Mouse (Mus musculus) lung, embryonic 15.5 days (tissue): ENCODE results near the gene Rftn1. TPM values are rescaled to one million over a fixed set of nuclear protein-coding genes. Genes with fewer than 3 reads are reported as not detected.

Source experiments
- ATAC-seq: fragments of 200-750 bp; cut with Nextera tagmentation; 2 replicates; pipeline ENCODE4 v1.8.0; 2017; ENCODE audit warnings: moderate number of reproducible peaks, borderline replicate concordance; ENCODE audit not compliant: low FRiP score, low TSS enrichment; ENCODE audit errors: extremely low read depth
- H3K27ac ChIP-seq: fragments of 300-500 bp; sonication (generic); 2 replicates; pipeline ENCODE4 v1.5.1; 2015; ENCODE audit warnings: moderate library complexity, mild to moderate bottlenecking, inconsistent platforms
- H3K27me3 ChIP-seq: fragments of 300-500 bp; sonication (generic); 2 replicates; pipeline ENCODE4 v1.6.1; 2015; ENCODE audit warnings: inconsistent platforms
- H3K36me3 ChIP-seq: fragments of 300-500 bp; sonication (generic); 2 replicates; pipeline ENCODE4 v1.6.1; 2015; ENCODE audit warnings: inconsistent platforms
- H3K4me1 ChIP-seq: fragments of 300-500 bp; sonication (generic); 2 replicates; pipeline ENCODE4 v1.6.1; 2015; ENCODE audit warnings: inconsistent platforms
- H3K4me2 ChIP-seq: fragments of 300-500 bp; sonication (generic); 2 replicates; pipeline ENCODE4 v1.6.1; 2015; ENCODE audit warnings: inconsistent platforms, mild to moderate bottlenecking, moderate library complexity
- H3K4me3 ChIP-seq: fragments of 300-500 bp; sonication (generic); 2 replicates; pipeline ENCODE4 v1.5.1; 2015; ENCODE audit warnings: mild to moderate bottlenecking, inconsistent platforms
- H3K9ac ChIP-seq: fragments of 300-500 bp; sonication (generic); 2 replicates; pipeline ENCODE4 v1.6.1; 2015; ENCODE audit warnings: inconsistent platforms
- H3K9me3 ChIP-seq: fragments of 300-500 bp; sonication (generic); 2 replicates; pipeline ENCODE4 v1.6.1; 2016; ENCODE audit warnings: inconsistent platforms
- WGBS: fragments of 180-500 bp; shearing (Covaris S2); methylation state at CpG from one replicate; pipeline ENCODE4 v1.1.7; 2015; 5-methylcytosine and 5-hydroxymethylcytosine counted together
- polyA plus RNA-seq: library from polyadenylated mRNA; unstranded; fragments of >200 nt; fragmentation: Nextera tagmentation; extraction: Ambion mirVana; gene quantifications from 2 replicates; pipeline ENCODE4 v1.2.1, GENCODE M21; 2015

Gene Rftn1
- polyA plus RNA-seq, 1 experiment from 2014 or later, result 18.4 TPM

- no peak for ATAC-seq
- Histone ChIP-seq H3K36me3 (no peaks in the 10 kb centered on the region), H3K9me3 (no peaks in the 10 kb centered on the region), H3K27me3 (peaks cover 6% of the 10 kb centered on the region), H3K4me1 (peaks cover 6% of the 10 kb centered on the region; the same call in 1 of the 2 replicates), H3K4me2 (no peak overlapping the region), H3K9ac (no peak overlapping the region), H3K4me3 (no peak overlapping the region), H3K27ac (no peak overlapping the region)
- 85% methylated on average over 4 of the region's 4 CpGs for WGBS
These were observed 7.1 kb upstream of the Rftn1 start for GRCm38 (mm10) chr17:50197572-50197971.

GRCm38 (mm10) chr17:50196005-50196672, 5.7 kb upstream of the Rftn1 start:
- Histone ChIP-seq H3K4me2 (no peak overlapping the region), H3K9ac (no peak overlapping the region), H3K27me3 (peaks cover 15% of the 10 kb centered on the region), H3K4me1 (peaks cover 6% of the 10 kb centered on the region; the same call in 1 of the 2 replicates), H3K9me3 (no peaks in the 10 kb centered on the region), H3K27ac (no peak overlapping the region), H3K36me3 (no peaks in the 10 kb centered on the region), H3K4me3 (no peak overlapping the region)
- peak; percentile 32; the same call in 1 of the 2 replicates for ATAC-seq
- WGBS, result 22% methylated on average over 10 of the region's 10 CpGs

- 94% methylated on average over 7 of the region's 7 CpGs for WGBS
- Histone ChIP-seq H3K36me3 (no peaks in the 10 kb centered on the region), H3K9ac (no peak overlapping the region), H3K4me2 (no peak overlapping the region), H3K4me3 (no peak overlapping the region), H3K27me3 (peaks cover 23% of the 10 kb centered on the region), H3K4me1 (peaks cover 10% of the 10 kb centered on the region), H3K9me3 (no peaks in the 10 kb centered on the region), H3K27ac (no peak overlapping the region)
- ATAC-seq, result no peak
These were observed 4.9 kb upstream of the Rftn1 start for GRCm38 (mm10) chr17:50195399-50195798.

- WGBS, result 59% methylated on average over 3 of the region's 3 CpGs
- no peaks in the 10 kb centered on the region for H3K36me3 ChIP-seq
- H3K4me1 ChIP-seq, result peaks cover 14% of the 10 kb centered on the region
- H3K27me3 ChIP-seq, result peaks cover 23% of the 10 kb centered on the region
- no peak for ATAC-seq
- H3K9me3 ChIP-seq, result no peaks in the 10 kb centered on the region
- H3K27ac ChIP-seq, result no peak overlapping the region
- H3K4me3 ChIP-seq, result no peak overlapping the region
- no peak overlapping the region for H3K9ac ChIP-seq
- H3K4me2 ChIP-seq, result no peak overlapping the region
These were observed 4.1 kb upstream of the Rftn1 start for GRCm38 (mm10) chr17:50194541-50194940.

GRCm38 (mm10) chr17:50193653-50194052, 3.2 kb upstream of the Rftn1 start:
- no peak overlapping the region for H3K9ac ChIP-seq
- peaks cover 23% of the 10 kb centered on the region for H3K27me3 ChIP-seq
- H3K4me1 ChIP-seq, result peaks cover 19% of the 10 kb centered on the region
- no peaks in the 10 kb centered on the region for H3K9me3 ChIP-seq
- no peak overlapping the region for H3K4me2 ChIP-seq
- no peak for ATAC-seq
- H3K36me3 ChIP-seq, result no peaks in the 10 kb centered on the region
- H3K4me3 ChIP-seq, result no peak overlapping the region
- no peak overlapping the region for H3K27ac ChIP-seq
- WGBS, result 38% methylated on average over 3 of the region's 3 CpGs

GRCm38 (mm10) chr17:50192376-50192940, 2.0 kb upstream of the Rftn1 start:
- no peak overlapping the region for H3K4me3 ChIP-seq
- H3K27me3 ChIP-seq, result peaks cover 23% of the 10 kb centered on the region
- H3K9ac ChIP-seq, result no peak overlapping the region
- H3K4me2 ChIP-seq, result no peak overlapping the region
- no peak overlapping the region for H3K27ac ChIP-seq
- 54% methylated on average over 10 of the region's 10 CpGs for WGBS
- H3K4me1 ChIP-seq, result peaks cover 19% of the 10 kb centered on the region
- no peak for ATAC-seq
- no peaks in the 10 kb centered on the region for H3K9me3 ChIP-seq
- H3K36me3 ChIP-seq, result no peaks in the 10 kb centered on the region

- no peak overlapping the region for H3K4me2 ChIP-seq
- H3K9ac ChIP-seq, result no peak overlapping the region
- peaks cover 23% of the 10 kb centered on the region for H3K27me3 ChIP-seq
- no peak overlapping the region for H3K27ac ChIP-seq
- 55% methylated on average over 9 of the region's 9 CpGs for WGBS
- no peak for ATAC-seq
- no peaks in the 10 kb centered on the region for H3K9me3 ChIP-seq
- no peak overlapping the region for H3K4me3 ChIP-seq
- peaks cover 19% of the 10 kb centered on the region for H3K4me1 ChIP-seq
- no peaks in the 10 kb centered on the region for H3K36me3 ChIP-seq
These were observed 964 bp upstream of the Rftn1 start for GRCm38 (mm10) chr17:50191318-50191957.

GRCm38 (mm10) chr17:50189381-50190012, 977 bp downstream of the Rftn1 start:
- peaks cover 13% of the 10 kb centered on the region; the same call in 1 of the 2 replicates for H3K4me1 ChIP-seq
- H3K36me3 ChIP-seq, result no peaks in the 10 kb centered on the region
- WGBS, result 2% methylated on average over 24 of the region's 24 CpGs
- H3K27ac ChIP-seq, result no peak overlapping the region
- ATAC-seq, result peak; percentile 56; the same call in 1 of the 2 replicates
- H3K4me3 ChIP-seq, result peak overlapping the region; percentile 55
- H3K9me3 ChIP-seq, result no peaks in the 10 kb centered on the region
- H3K9ac ChIP-seq, result peak overlapping the region; percentile 55
- peaks cover 23% of the 10 kb centered on the region for H3K27me3 ChIP-seq
- peak overlapping the region; percentile 98 for H3K4me2 ChIP-seq

- H3K4me3 ChIP-seq, result peak overlapping the region; percentile 55; the same call in 1 of the 2 replicates
- WGBS, result 67% methylated on average over 12 of the region's 12 CpGs
- peaks cover 13% of the 10 kb centered on the region; the same call in 1 of the 2 replicates for H3K4me1 ChIP-seq
- peaks cover 23% of the 10 kb centered on the region for H3K27me3 ChIP-seq
- H3K9ac ChIP-seq, result no peak overlapping the region
- H3K27ac ChIP-seq, result no peak overlapping the region
- H3K9me3 ChIP-seq, result no peaks in the 10 kb centered on the region
- H3K36me3 ChIP-seq, result no peaks in the 10 kb centered on the region
- no peak for ATAC-seq
- peak overlapping the region; percentile 98 for H3K4me2 ChIP-seq
These were observed 1.7 kb downstream of the Rftn1 start for GRCm38 (mm10) chr17:50188662-50189345.

GRCm38 (mm10) chr17:50185616-50186015, 4.9 kb downstream of the Rftn1 start:
- Histone ChIP-seq H3K27ac (no peak overlapping the region), H3K4me3 (no peak overlapping the region)

GRCm38 (mm10) chr17:50185083-50185482, 5.4 kb downstream of the Rftn1 start:
- Histone ChIP-seq H3K9me3 (no peaks in the 10 kb centered on the region), H3K27me3 (no peaks in the 10 kb centered on the region), H3K4me2 (no peak overlapping the region), H3K4me3 (no peak overlapping the region), H3K36me3 (no peaks in the 10 kb centered on the region), H3K4me1 (peaks cover 9% of the 10 kb centered on the region; the same call in 1 of the 2 replicates), H3K9ac (no peak overlapping the region), H3K27ac (no peak overlapping the region)
- ATAC-seq, result no peak
- 74% methylated on average over 4 of the region's 4 CpGs for WGBS

More at GRCm38 (mm10) chr17:50185616-50186015, 4.9 kb downstream of the Rftn1 start:
- no peaks in the 10 kb centered on the region for H3K9me3 ChIP-seq
- H3K27me3 ChIP-seq, result peaks cover 2% of the 10 kb centered on the region; the same call in 1 of the 2 replicates
- ATAC-seq, result no peak
- 75% methylated on average over 5 of the region's 5 CpGs for WGBS
- H3K9ac ChIP-seq, result no peak overlapping the region
- no peak overlapping the region for H3K4me2 ChIP-seq
- peaks cover 11% of the 10 kb centered on the region; the same call in 1 of the 2 replicates for H3K4me1 ChIP-seq
- no peaks in the 10 kb centered on the region for H3K36me3 ChIP-seq
